Mouse (Mus musculus) heart, embryonic 10.5 days (tissue): ENCODE measurements around the gene Abhd8. TPM values are rescaled to one million over a fixed set of nuclear protein-coding genes. Genes with fewer than 3 reads are reported as not detected.
A peak's percentile ranks its signal among the peaks of the same experiment; 100 is the strongest.

Experiments
- DNase-seq: peaks from one replicate; pipeline ENCODE4 v3.0.0-alpha.2; 2017; ENCODE audit warnings: low spot score
- H3K27ac ChIP-seq: fragments of 300-500 bp; sonication (generic); 2 replicates; pipeline ENCODE4 v1.5.1; 2016; ENCODE audit warnings: mild to moderate bottlenecking
- H3K27me3 ChIP-seq: fragments of 300-500 bp; sonication (generic); 2 replicates; pipeline ENCODE4 v1.6.1; 2016; ENCODE audit warnings: mild to moderate bottlenecking; ENCODE audit not compliant: poor library complexity, insufficient read depth, severe bottlenecking
- H3K36me3 ChIP-seq: fragments of 300-500 bp; sonication (generic); 2 replicates; pipeline ENCODE4 v1.6.1; 2016; ENCODE audit warnings: mild to moderate bottlenecking, moderate library complexity
- H3K4me1 ChIP-seq: fragments of 300-500 bp; sonication (generic); 2 replicates; pipeline ENCODE4 v1.6.1; 2016; ENCODE audit warnings: mild to moderate bottlenecking
- H3K4me3 ChIP-seq: fragments of 300-500 bp; sonication (generic); 2 replicates; pipeline ENCODE4 v1.5.1; 2016; ENCODE audit warnings: mild to moderate bottlenecking, moderate library complexity
- H3K9me3 ChIP-seq: fragments of 300-500 bp; sonication (generic); 2 replicates; pipeline ENCODE4 v1.6.1; 2016; ENCODE audit warnings: mild to moderate bottlenecking, moderate library complexity
- WGBS: fragments of 180-500 bp; shearing (Covaris S2); methylation state at CpG from one replicate; pipeline ENCODE4 v1.1.7; 2016; 5-methylcytosine and 5-hydroxymethylcytosine counted together
- polyA plus RNA-seq: library from polyadenylated mRNA; unstranded; fragments of >200 nt; fragmentation: Nextera tagmentation; extraction: Ambion mirVana; gene quantifications from 2 replicates; pipeline ENCODE4 v1.2.1, GENCODE M21; 2016

The Abhd8 gene
- polyA plus RNA-seq, 1 experiment from 2014 or later, result 41.5 TPM

DNA sequence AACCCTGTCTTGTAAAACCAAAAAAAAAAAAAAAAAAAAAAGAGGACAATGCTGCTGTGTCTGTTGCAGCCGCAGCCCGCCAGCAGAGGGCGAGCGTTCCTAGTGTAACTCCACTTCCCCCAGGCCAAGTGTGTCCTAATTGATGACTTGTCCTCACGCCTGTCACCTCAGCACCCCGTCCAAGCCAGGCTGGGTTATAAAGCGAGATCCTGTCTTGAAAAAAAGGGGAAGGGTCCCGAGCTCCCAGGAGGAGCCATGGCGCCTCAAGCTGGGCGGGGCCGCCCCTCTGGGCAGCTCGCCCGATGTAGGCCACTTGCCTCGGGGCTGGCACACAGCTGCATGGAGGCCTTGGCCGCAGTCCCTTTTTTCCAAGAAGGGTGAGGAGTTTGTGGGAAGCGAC, 31.6 kb upstream of the Abhd8 start:
- Histone ChIP-seq H3K27ac (peak overlapping the region; percentile 69; the same call in 1 of the 2 replicates), H3K9me3 (no peaks in the 10 kb centered on the region), H3K4me3 (peak overlapping the region; percentile 24; the same call in 1 of the 2 replicates), H3K4me1 (peaks cover 52% of the 10 kb centered on the region), H3K36me3 (peaks cover 43% of the 10 kb centered on the region), H3K27me3 (no peaks in the 10 kb centered on the region)
- 24% methylated on average over 16 of the region's 16 CpGs for WGBS
- DNase-seq, result peak; percentile 83

DNA sequence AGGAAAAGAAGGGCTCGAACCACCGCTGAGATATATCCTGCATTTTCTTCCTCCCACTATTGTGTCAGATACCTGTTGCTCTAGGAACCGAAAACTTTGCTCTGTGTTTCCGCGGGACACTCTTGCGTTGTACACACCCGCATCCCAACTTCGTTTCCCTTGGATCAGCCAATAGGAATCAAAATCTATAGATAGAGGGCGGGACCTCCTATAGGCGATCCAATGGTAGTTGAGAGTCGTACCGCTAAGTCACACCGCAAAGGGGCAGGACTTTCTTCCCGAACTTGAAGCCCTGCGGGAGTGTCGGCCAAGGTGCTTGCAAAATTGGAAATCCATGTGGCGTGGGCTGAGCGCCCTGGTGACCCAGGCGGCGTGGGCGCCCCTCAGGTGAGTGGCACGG, 25.0 kb upstream of the Abhd8 start:
- Histone ChIP-seq H3K4me3 (peak overlapping the region; percentile 84), H3K36me3 (peaks cover 36% of the 10 kb centered on the region), H3K4me1 (peaks cover 37% of the 10 kb centered on the region), H3K27ac (peak overlapping the region; percentile 94), H3K27me3 (0 out of 2 replicates have a peak, but pooled peaks cover 11% of the 10 kb centered on the region), H3K9me3 (no peaks in the 10 kb centered on the region)
- DNase-seq, result peak; percentile 93
- WGBS, result under 1% methylated on average over 22 of the region's 22 CpGs

DNA sequence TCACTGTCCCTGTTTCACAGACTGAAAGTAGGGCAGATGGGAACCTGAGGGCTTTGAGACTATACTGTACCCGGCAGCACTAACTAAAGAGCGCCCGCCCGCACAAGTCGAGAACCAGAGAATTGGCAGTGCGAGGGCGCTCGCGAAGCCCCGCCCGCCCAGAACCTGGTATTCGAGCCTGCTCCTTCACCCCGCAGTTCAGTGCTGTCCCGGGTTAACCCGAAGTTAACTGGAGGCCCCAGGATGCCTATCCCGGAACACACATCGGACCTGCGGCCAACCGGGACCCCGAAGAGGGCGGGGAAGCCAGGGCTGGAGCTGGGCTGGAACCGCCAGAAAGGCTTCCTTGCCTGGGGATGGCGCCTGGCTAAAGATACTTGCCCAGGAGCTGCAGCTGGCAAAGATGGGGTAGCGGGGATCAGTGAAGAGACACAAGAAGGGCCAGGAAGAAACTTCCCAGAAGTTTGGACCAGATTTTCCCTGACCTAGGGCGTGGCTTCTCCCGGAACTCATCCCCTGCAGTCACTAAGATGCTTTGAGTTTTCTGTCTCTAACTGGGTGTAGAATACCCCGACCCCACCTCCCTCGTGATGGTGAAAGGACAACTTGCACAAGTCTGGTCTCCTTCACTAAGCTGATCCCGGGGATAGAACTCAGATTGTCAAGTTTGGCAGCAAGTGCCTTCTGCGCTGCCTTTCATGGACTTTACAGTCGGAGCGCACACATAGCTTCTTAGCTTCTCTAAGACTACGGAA, 24.4 kb upstream of the Abhd8 start, which contains the start of gene Gtpbp3:
TSS of gene Gtpbp3 (plus strand) at position 413 of the 755 bp plus-strand sequence.
- H3K9me3 ChIP-seq, result no peaks in the 10 kb centered on the region
- peak within 1 kb of the TSS; percentile 84 for H3K4me3 ChIP-seq
- whole genome bisulfite sequencing, result under 1% methylated on average over 33 of the region's 33 CpGs
- peaks cover 37% of the 10 kb centered on the region for H3K4me1 ChIP-seq
- DNase-seq, result no peak
- H3K36me3 ChIP-seq, result peaks cover 31% of the 10 kb centered on the region
- H3K27ac ChIP-seq, result peak within 1 kb of the TSS; percentile 94
- peaks cover 17% of the 10 kb centered on the region for H3K27me3 ChIP-seq

DNA sequence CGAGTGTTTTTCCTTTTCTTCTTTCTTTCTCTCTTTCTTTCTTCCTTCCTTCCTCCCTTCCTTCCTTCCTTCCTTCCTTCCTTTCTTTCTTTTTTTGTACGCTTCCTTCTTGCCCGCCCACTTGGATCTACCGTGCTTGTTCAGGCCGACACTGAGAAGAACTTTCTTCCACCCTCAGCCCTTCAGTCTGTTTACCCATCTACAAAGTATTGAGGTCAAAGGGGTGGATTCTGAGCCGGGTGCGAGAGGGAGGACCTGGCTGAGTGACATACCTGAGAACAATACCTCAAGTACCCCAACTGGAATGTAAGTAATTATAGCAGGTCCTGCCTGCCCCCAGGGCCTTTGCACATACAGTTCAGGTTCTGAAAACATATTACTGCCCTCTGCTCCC, 22.7 kb upstream of the Abhd8 start:
- Histone ChIP-seq H3K4me3 (peak overlapping the region; percentile 75), H3K27ac (peak overlapping the region; percentile 92), H3K27me3 (peaks cover 34% of the 10 kb centered on the region), H3K36me3 (peaks cover 20% of the 10 kb centered on the region), H3K4me1 (peaks cover 37% of the 10 kb centered on the region), H3K9me3 (no peaks in the 10 kb centered on the region)
- no peak for DNase-seq
- WGBS, result 30% methylated on average over 7 of the region's 7 CpGs

DNA sequence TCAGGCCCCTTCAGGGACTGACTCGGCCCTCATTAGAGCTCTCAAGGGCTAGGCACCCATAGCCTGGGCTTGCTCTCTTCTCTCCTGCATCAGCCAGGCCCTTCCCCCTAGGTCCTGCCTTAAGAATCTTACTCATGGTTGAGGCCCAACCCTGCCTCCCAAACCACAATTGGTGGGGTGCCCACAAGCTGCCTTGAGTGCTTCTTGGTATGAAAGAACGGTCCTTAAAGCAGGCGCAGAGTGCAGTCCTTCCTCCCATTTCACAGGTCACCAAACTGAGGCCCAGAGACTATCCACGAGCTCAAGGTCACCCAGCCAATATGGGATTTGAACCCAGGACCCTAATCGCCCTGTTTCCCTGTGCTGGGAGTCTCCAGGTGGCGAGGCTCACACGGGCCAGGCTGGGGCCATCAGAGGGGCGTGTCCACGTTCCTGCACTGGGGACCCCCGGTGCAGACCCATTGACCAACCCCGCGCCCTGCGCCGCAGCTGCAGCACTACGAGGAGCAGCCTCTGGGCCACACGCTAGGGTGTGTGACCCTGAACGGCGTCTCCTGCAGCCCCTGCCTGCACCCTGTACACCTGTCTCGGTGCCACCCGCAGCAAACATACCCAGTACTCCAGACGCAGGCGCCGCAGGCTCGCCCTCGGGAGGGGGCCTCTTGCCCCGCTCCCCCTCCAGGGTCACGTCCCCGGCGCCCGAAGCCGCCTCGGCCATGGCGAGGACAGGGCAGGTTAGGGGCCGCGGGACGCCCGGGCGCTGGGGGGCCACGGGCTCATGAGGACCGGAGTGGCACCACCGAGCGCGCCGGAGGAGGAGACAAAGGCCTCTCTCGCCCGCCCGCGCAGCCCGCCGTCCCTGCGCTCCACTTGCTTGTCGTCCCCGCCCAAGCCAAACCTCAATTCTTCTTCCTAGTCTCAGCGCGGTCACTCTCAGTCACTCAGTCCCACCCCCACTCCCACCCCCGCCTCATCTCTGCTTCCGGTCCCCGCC, 22.0 kb upstream of the Abhd8 start, which contains the start of gene Ano8:
TSS of gene Ano8 (minus strand) at position 822 of the 994 bp plus-strand sequence.
- Histone ChIP-seq H3K4me3 (peak within 1 kb of the TSS; percentile 75), H3K27me3 (peaks cover 41% of the 10 kb centered on the region), H3K36me3 (peaks cover 20% of the 10 kb centered on the region), H3K4me1 (peaks cover 43% of the 10 kb centered on the region), H3K9me3 (no peaks in the 10 kb centered on the region), H3K27ac (peak within 1 kb of the TSS; percentile 92)
- WGBS, result 5% methylated on average over 58 of the region's 58 CpGs
- peak; percentile 94 for DNase-seq

DNA sequence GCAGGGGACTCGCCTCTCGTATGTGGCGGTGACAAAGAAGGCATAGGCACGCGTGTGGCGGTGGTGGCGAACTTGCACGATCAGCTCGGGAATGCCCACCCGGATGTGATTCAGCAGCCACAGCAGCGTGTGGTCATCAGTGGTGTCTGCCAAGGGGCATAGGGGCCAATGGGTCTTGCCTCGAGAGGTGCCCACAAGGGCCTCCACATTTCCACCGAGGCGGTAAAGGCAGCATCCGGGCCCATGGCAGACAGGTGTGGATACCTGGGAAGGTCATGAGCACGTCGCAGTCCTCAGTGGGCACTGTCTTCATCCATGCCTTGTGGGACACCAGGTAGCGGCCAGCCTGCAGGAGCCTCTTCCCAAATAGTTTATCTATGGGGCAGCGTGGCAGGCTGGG, 21.3 kb upstream of the Abhd8 start:
- Histone ChIP-seq H3K4me1 (peaks cover 38% of the 10 kb centered on the region), H3K36me3 (peaks cover 14% of the 10 kb centered on the region), H3K4me3 (peak overlapping the region; percentile 75; the same call in 1 of the 2 replicates)

DNA sequence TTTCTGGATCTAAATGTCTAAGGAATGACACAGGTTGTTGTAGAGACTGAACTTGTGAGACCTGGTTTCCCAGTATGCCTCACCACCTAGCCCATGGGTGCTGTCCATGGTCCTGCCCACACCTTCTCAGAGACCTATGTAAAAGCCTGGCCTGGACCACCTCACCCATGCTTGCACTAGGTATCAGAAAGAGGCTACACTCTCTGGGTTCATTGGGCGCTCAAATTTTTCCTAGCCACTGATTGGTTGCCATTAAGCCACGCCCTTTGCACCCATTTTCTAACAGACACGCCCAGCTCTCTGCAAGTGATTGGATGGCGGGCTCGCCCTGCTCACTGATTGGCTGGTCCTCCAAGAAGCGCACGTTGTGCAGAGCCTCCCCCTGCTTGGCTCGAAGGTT, 20.5 kb upstream of the Abhd8 start:
- H3K4me1 ChIP-seq, result peaks cover 30% of the 10 kb centered on the region
- H3K27me3 ChIP-seq, result peaks cover 54% of the 10 kb centered on the region
- 35% methylated on average over 8 of the region's 8 CpGs for whole genome bisulfite sequencing
- peaks cover 18% of the 10 kb centered on the region for H3K36me3 ChIP-seq
- H3K27ac ChIP-seq, result no peak overlapping the region
- no peaks in the 10 kb centered on the region for H3K9me3 ChIP-seq
- no peak for DNase-seq
- no peak overlapping the region for H3K4me3 ChIP-seq

More for the DNA sequence above, 21.3 kb upstream of the Abhd8 start:
- H3K9me3 ChIP-seq, result no peaks in the 10 kb centered on the region
- H3K27ac ChIP-seq, result no peak overlapping the region
- 85% methylated on average over 19 of the region's 19 CpGs for WGBS
- no peak for DNase-seq
- H3K27me3 ChIP-seq, result peaks cover 48% of the 10 kb centered on the region

DNA sequence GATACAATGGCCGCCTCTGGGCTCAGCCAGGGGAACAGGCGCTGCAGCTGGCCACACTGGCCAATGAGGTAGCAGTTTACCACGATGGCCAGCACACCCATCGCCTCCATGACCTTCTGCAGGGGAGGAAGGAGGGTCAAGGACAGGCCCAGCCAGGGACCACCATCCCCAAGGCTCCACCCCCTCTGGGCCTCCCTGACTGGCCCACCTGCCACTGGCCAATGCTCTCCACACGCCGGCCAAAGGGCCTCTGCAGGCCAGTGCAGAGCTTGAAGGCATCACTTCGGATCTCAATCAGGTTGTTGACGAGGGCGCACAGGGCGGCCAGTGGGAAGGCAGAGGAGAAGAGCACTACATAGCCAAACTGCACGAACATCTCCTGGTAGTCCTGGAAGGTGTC, 15.5 kb upstream of the Abhd8 start:
- no peak overlapping the region for H3K4me3 ChIP-seq
- peaks cover 57% of the 10 kb centered on the region for H3K27me3 ChIP-seq
- H3K9me3 ChIP-seq, result no peaks in the 10 kb centered on the region
- H3K4me1 ChIP-seq, result peaks cover 30% of the 10 kb centered on the region
- 83% methylated on average over 11 of the region's 11 CpGs for WGBS
- no peak for DNase-seq
- H3K27ac ChIP-seq, result no peak overlapping the region
- peaks cover 42% of the 10 kb centered on the region for H3K36me3 ChIP-seq

DNA sequence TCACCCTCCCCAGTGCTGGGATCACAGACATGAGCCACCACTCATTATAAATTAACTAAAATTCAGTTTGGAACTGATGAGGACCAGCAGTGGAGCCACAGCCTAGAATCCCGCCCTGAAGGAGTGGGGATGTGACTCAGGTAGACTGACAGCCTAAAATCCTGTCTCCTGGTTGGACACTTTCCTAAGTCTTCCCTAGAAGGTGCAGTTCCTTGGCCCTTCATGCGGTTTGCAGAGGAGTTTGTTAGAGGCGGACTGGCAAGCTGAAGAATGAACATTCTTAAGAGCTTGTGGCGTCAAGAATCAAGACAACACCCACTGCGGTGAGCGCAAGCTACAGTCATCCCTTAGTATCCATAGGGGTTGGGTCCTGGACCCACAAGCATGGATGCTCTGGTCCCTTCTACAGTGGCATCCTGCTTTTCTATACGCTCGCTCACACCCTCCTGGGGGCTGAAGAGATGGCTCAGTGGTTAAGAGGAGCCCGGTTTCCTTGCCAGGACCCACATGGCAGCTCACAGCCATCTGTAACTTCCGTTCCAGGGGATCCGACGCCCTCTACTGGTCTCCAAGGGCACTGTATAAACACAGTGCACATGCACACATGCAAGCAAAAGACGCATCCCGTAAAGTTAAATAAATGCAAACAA, 13.9 kb upstream of the Abhd8 start:
- DNase-seq, result no peak
- peaks cover 30% of the 10 kb centered on the region for H3K4me1 ChIP-seq

DNA sequence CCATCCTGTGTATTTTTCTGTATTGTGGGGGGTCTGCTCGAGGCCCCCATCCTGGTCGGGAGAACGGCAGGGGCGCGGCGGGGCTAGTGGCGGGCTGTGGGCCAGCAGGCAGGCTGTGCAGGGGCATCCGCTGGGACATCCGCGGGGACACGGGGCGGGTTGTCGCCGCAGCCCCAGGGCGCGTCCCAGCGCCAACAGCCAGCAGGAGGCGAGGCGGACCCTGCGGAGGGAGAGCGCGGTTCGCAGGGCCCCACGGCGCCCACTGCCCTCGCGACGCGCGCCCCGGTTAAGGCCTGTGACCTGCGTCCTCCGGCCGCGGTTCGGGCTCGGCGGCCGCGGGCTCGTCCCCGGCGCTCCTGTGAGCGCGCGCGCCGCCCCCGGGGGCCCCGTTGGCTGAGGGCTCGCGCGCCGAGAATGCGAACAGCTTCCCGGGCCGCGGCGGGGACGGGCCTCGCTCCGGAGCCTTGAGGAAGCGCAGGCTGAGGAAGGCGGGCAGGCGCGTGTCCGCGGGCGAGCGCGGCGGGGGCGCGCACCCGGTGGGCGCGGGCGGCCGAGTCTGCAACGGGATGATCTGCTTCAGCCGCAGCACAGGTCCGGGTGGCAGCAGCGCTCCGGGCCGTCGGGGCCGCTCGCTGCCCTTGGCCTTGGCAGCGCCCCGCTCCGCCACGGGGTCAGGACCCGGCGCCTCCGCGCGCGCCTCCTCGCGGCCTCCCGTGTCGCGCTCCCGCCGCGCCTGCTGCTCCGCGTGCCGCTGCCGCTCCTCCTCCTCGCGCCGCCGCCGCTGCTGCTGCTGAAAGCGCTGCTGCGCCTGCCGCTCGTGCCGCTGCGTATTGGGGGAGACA, 12.9 kb upstream of the Abhd8 start:
- Histone ChIP-seq H3K4me3 (peak overlapping the region; percentile 74), H3K36me3 (peaks cover 62% of the 10 kb centered on the region), H3K9me3 (no peaks in the 10 kb centered on the region), H3K27me3 (peaks cover 35% of the 10 kb centered on the region), H3K4me1 (peaks cover 30% of the 10 kb centered on the region), H3K27ac (peak overlapping the region; percentile 90)
- WGBS, result under 1% methylated on average over 92 of the region's 121 CpGs
- no peak for DNase-seq

More for the DNA sequence above, 13.9 kb upstream of the Abhd8 start:
- Histone ChIP-seq H3K4me3 (peak overlapping the region; percentile 74), H3K27ac (peak overlapping the region; percentile 90; the same call in 1 of the 2 replicates), H3K36me3 (peaks cover 57% of the 10 kb centered on the region), H3K27me3 (peaks cover 45% of the 10 kb centered on the region), H3K9me3 (no peaks in the 10 kb centered on the region)
- WGBS, result 37% methylated on average over 14 of the region's 14 CpGs

DNA sequence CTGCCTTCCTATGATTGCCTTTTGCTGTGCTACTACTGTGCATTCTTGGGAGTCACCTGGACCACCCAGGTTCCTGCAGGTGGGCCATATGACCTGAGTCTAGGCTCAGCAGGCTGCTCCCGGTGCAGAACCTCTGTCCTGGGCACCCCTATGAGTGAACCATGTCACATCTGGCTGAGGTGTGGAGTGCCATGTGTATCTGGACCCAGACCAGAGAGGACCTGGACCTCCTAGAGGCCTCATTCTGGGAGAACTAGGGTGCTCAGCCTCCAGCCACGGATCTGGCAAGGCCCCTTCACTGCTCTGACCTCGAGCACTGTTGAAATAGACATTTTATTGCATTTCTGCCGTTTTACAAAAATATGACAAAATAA, 12.2 kb upstream of the Abhd8 start:
- no peak for DNase-seq
- H3K27me3 ChIP-seq, result peaks cover 29% of the 10 kb centered on the region
- H3K9me3 ChIP-seq, result no peaks in the 10 kb centered on the region
- H3K27ac ChIP-seq, result peak overlapping the region; percentile 90; the same call in 1 of the 2 replicates
- H3K4me3 ChIP-seq, result peak overlapping the region; percentile 74
- peaks cover 65% of the 10 kb centered on the region for H3K36me3 ChIP-seq
- H3K4me1 ChIP-seq, result peaks cover 28% of the 10 kb centered on the region
- 26% methylated on average over 4 of the region's 4 CpGs for WGBS
